7 mouse cellular contexts compared by ENCODE assay signal in genomic region chr17:84182311-84183271, GRCm38 (mm10). TPM values are rescaled to one million over a fixed set of nuclear protein-coding genes. Genes with fewer than 3 reads are reported as not detected.
A peak's percentile ranks its signal among the peaks of the same experiment; 100 is the strongest.
DNase-seq lines count a peak whose midpoint lies in the region; ATAC-seq and TF ChIP-seq lines count a peak whose summit lies in the region.

No protein-coding gene starts in this region.

- H3K36me3 ChIP-seq in ES-E14 (ENCODE audit: control insufficient read depth, insufficient read depth, low read length, poor library complexity, severe bottlenecking) = peaks cover 20% of the 10 kb centered on the region
- H3K36me3 ChIP-seq in forebrain, embryonic 12.5 days (replicated peaks) = peaks cover 7% of the 10 kb centered on the region; the same call in 1 of the 2 replicates
- no peaks in the 10 kb centered on the region for H3K36me3 ChIP-seq in hindbrain, postnatal 0 days (ENCODE audit: insufficient read depth, low read length)
- H3K36me3 ChIP-seq in liver, postnatal 0 days (replicated peaks; ENCODE audit: insufficient read depth, low read length) = peaks cover 12% of the 10 kb centered on the region; the same call in 1 of the 2 replicates
- peaks cover 22% of the 10 kb centered on the region for H3K36me3 ChIP-seq in small intestine, adult 2 months (ENCODE audit: control insufficient read depth, insufficient read depth, low read length)

- peak overlapping the region; percentile 74 for H3K27ac ChIP-seq in ES-E14 (ENCODE audit: insufficient read depth, low read depth, low read length, poor library complexity, severe bottlenecking)
- peak overlapping the region; percentile 56 for H3K27ac ChIP-seq in forebrain, embryonic 12.5 days
- H3K27ac ChIP-seq in hindbrain, postnatal 0 days = peak overlapping the region; percentile 68
- H3K27ac ChIP-seq in liver, postnatal 0 days (ENCODE audit: low read depth) = peak overlapping the region; percentile 90
- peak overlapping the region; percentile 93 for H3K27ac ChIP-seq in small intestine, adult 2 months (ENCODE audit: insufficient read depth, low read depth, low read length)

- H3K9me3 ChIP-seq in ES-E14 (ENCODE audit: control insufficient read depth, insufficient read depth, low read depth, low read length) = no peaks in the 10 kb centered on the region
- H3K9me3 ChIP-seq in forebrain, embryonic 12.5 days = no peaks in the 10 kb centered on the region
- no peaks in the 10 kb centered on the region for H3K9me3 ChIP-seq in hindbrain, postnatal 0 days (ENCODE audit: low read length)
- H3K9me3 ChIP-seq in liver, postnatal 0 days (ENCODE audit: low read length) = no peaks in the 10 kb centered on the region

- no peak for TF ChIP-seq EP300 in liver, postnatal 0 days (IDR thresholded peaks at IDR 0.05; ENCODE audit: low read depth)

- 34% methylated on average over 16 of the region's 16 CpGs for WGBS in forebrain, embryonic 12.5 days
- 31% methylated on average over 16 of the region's 16 CpGs for WGBS in hindbrain, postnatal 0 days
- 13% methylated on average over 16 of the region's 16 CpGs for WGBS in liver, postnatal 0 days (ENCODE audit: insufficient replicate concordance)
- WGBS in small intestine, adult 2 months = 4% methylated on average over 16 of the region's 16 CpGs

- H3K4me2 ChIP-seq in forebrain, embryonic 12.5 days = peak overlapping the region; percentile 47
- peak overlapping the region; percentile 49 for H3K4me2 ChIP-seq in hindbrain, postnatal 0 days (ENCODE audit: low read depth, low read length)
- peak overlapping the region; percentile 68 for H3K4me2 ChIP-seq in liver, postnatal 0 days (ENCODE audit: low read depth, low read length)

- DNase-seq in A20 (ENCODE audit: low read depth, low spot score) (peak; percentile 62), ES-E14 (ENCODE audit: low read depth, low spot score) (no peak)
- DNase-seq in hindbrain, postnatal 0 days (ENCODE audit: low spot score) = no peak
- DNase-seq in liver, postnatal 0 days = peak; percentile 53
- DNase-seq in right cerebral cortex, adult 2 months (ENCODE audit: low spot score in 2 of 2) = no peak

- peak overlapping the region; percentile 6 to 27; a peak in 3 of 4 replicates for H3K4me3 ChIP-seq in ES-E14 (ENCODE audit: insufficient read depth in 1 of 2, low read depth in 1 of 2, low read length in 2 of 2, poor library complexity in 1 of 2, severe bottlenecking in 1 of 2)
- peak overlapping the region; percentile 18; the same call in 1 of the 2 replicates for H3K4me3 ChIP-seq in forebrain, embryonic 12.5 days (replicated peaks)
- H3K4me3 ChIP-seq in hindbrain, postnatal 0 days (ENCODE audit: low read length) = peak overlapping the region; percentile 25
- H3K4me3 ChIP-seq in liver, postnatal 0 days (ENCODE audit: low read depth, low read length) = peak overlapping the region; percentile 38
- peak overlapping the region; percentile 51 for H3K4me3 ChIP-seq in small intestine, adult 2 months (ENCODE audit: low read depth, low read length)

- peaks cover 7 to 29% of the 10 kb centered on the region in 2 experiments for H3K4me1 ChIP-seq in ES-E14 (ENCODE audit: control insufficient read depth in 2 of 2, insufficient read depth in 2 of 2, low read length in 2 of 2, poor library complexity in 1 of 2)
- H3K4me1 ChIP-seq in forebrain, embryonic 12.5 days = peaks cover 47% of the 10 kb centered on the region
- H3K4me1 ChIP-seq in hindbrain, postnatal 0 days (ENCODE audit: insufficient read depth, low read length) = no peaks in the 10 kb centered on the region
- H3K4me1 ChIP-seq in liver, postnatal 0 days (ENCODE audit: insufficient read depth) = peaks cover 37% of the 10 kb centered on the region
- H3K4me1 ChIP-seq in small intestine, adult 2 months (ENCODE audit: control insufficient read depth, insufficient read depth, insufficient read length, low read length) = peaks cover 22% of the 10 kb centered on the region

- peaks cover 5% of the 10 kb centered on the region; the same call in 1 of the 2 replicates for H3K27me3 ChIP-seq in forebrain, embryonic 12.5 days
- no peaks in the 10 kb centered on the region for H3K27me3 ChIP-seq in hindbrain, postnatal 0 days (ENCODE audit: insufficient read depth, low read length)
- H3K27me3 ChIP-seq in liver, postnatal 0 days (ENCODE audit: insufficient read depth, low read length) = no peaks in the 10 kb centered on the region
- no peaks in the 10 kb centered on the region for H3K27me3 ChIP-seq in small intestine, adult 2 months (ENCODE audit: control insufficient read depth, insufficient read depth, low read length)

- TF ChIP-seq POLR2A in small intestine, adult 2 months (IDR thresholded peaks at IDR 0.05; ENCODE audit: low read depth, low read length) = no peak

- peak overlapping the region; percentile 13; the same call in 1 of the 2 replicates for H3K9ac ChIP-seq in ES-E14 (ENCODE audit: insufficient read depth, low read depth, low read length, poor library complexity, severe bottlenecking)
- peak overlapping the region; percentile 41 for H3K9ac ChIP-seq in forebrain, embryonic 12.5 days
- no peak overlapping the region for H3K9ac ChIP-seq in hindbrain, postnatal 0 days (replicated peaks; ENCODE audit: low read length)
- H3K9ac ChIP-seq in liver, postnatal 0 days (replicated peaks) = peak overlapping the region; percentile 49

- TF ChIP-seq CTCF in hindbrain, postnatal 0 days (IDR thresholded peaks at IDR 0.05; ENCODE audit: low read depth) = no peak
- no peak for TF ChIP-seq CTCF in liver, postnatal 0 days (IDR thresholded peaks at IDR 0.05; ENCODE audit: low read depth)
- TF ChIP-seq CTCF in small intestine, adult 2 months (IDR thresholded peaks at IDR 0.05; ENCODE audit: extremely low read depth, insufficient read length, insufficient replicate concordance, low read depth, low read length) = no peak

- in situ Hi-C loops in ES-E14 (cut with MboI; ENCODE audit: low sequenced_read_pairs in 2 of 2, unreplicated experiment in 2 of 2) = no loop called here

- ATAC-seq in forebrain, embryonic 12.5 days (ENCODE audit: low FRiP score) = no peak
- ATAC-seq in hindbrain, postnatal 0 days = no peak
- ATAC-seq in liver, postnatal 0 days = no peak

TF ChIP-seq in ES-E14, 5 proteins besides CTCF, POLR2A, EP300 and RAD21:
- TF ChIP-seq ZNF384 (IDR thresholded peaks at IDR 0.05; ENCODE audit: low read depth, low read length) (peak; percentile 93), CHD2 (IDR thresholded peaks at IDR 0.05; ENCODE audit: low read depth, low read length) (no peak)

RNA-seq across cellular contexts. Expression of gene Zfp36l2, which starts 5.2 kb away (rescaled TPM):
- total RNA-seq in ES-E14 (2012; rRNA removed) = 11.0 and 12.6 TPM in 2 replicates
- polyA plus RNA-seq in forebrain, embryonic 12.5 days (2016; fragmentation: Nextera tagmentation; extraction: Ambion mirVana) = 9.7 and 10.6 TPM in 2 replicates
- total RNA-seq in hindbrain, postnatal 0 days (2014; rRNA removed) = 13.3 and 16.7 TPM in 2 replicates
- 5.4 and 5.5 TPM in 2 replicates for polyA plus RNA-seq in hindbrain, postnatal 0 days (2015; fragmentation: Nextera tagmentation; extraction: Ambion mirVana)
- polyA plus RNA-seq in liver, postnatal 0 days (2015; fragmentation: Nextera tagmentation; extraction: Ambion mirVana) = 7.6 and 7.7 TPM in 2 replicates
- polyA plus RNA-seq in small intestine, adult 2 months (2012; rRNA removed) = 124 and 220 TPM in 2 replicates

Comparison
In these comparisons a context has a peak if more than half of its experiments do, and no peak if none do; other contexts are left out.
1. DNase-seq: peak in A20 (single experiment) and liver, postnatal 0 days (single experiment); none in ES-E14 (single experiment), hindbrain, postnatal 0 days (single experiment) and right cerebral cortex, adult 2 months (0 of 2).
2. RNA of gene Zfp36l2, which starts 5.2 kb away (polyA plus RNA-seq): 124 to 220 TPM in small intestine, adult 2 months; 9.7 to 10.6 TPM in forebrain, embryonic 12.5 days, 7.6 to 7.7 TPM in liver, postnatal 0 days and 5.4 to 5.5 TPM in hindbrain, postnatal 0 days; every median in the first group is over 10 times any median in the second.
3. Peak in every context shown above with its lines, with median percentiles within 50 percentile points of each other: H3K27ac ChIP-seq, H3K4me3 ChIP-seq and H3K4me2 ChIP-seq.